In the genomic region with DNA sequence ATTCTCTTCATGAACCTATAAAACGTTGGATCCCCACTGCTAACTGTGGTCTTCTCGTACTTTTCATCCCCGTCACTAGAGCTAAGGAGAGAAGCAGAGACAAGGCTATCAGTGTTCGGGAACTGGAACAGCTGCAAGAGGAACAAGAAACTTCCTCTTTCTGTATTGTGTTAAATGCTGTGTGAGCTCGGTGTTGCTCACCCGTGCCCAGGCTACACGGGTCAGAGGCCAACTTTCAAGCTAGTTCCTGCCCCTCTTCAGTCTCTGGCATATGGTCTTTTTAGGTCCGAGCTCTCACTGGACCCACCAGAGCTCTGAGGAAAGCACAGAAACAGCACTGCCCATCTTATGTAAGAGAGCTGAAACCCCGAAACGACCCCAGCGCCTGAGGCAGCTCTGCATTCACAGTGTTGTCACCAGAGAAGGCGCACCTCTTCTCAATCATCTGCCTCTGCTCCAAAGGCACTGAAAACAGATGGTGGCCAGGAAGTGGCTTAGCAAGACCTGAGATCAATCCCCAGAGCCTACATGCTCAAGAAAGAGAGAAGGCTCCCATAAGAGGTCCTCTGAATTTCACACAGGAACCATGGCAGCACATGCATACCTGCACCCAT, we compare ENCODE assay signal across 19 mouse cellular contexts. TPM values are rescaled to one million over a fixed set of nuclear protein-coding genes. Genes with fewer than 3 reads are reported as not detected.
A peak's percentile ranks its signal among the peaks of the same experiment; 100 is the strongest.
DNase-seq lines count a peak whose midpoint lies in the region; ATAC-seq and TF ChIP-seq lines count a peak whose summit lies in the region.
"Had no signal": no experiment of that assay in that cellular context is flagged by ENCODE, and none has a peak within 500 bp of the region (broad histone marks: within the 10 kb centered on the region; RNA-seq: fewer than 3 reads in every experiment).

No protein-coding gene starts in this region.

- ATAC-seq in frontal cortex, adult (ENCODE audit: low TSS enrichment): no peak; the same call in 1 of the 2 replicates
- ATAC-seq: forebrain, postnatal 0 days; intestine, embryonic 16.5 days; Patski had no signal

- peaks cover 38% of the 10 kb centered on the region for H3K36me3 ChIP-seq in macrophage (ENCODE audit: inconsistent target)
- peaks cover 5% of the 10 kb centered on the region for H3K36me3 ChIP-seq in splenic B cell, adult 2 months (ENCODE audit: control insufficient read depth, insufficient read depth, low read length, poor library complexity, severe bottlenecking)

- WGBS in macrophage (ENCODE audit: missing documents): 18% methylated on average over 12 of the region's 12 CpGs

- DNase-seq in spleen, adult 18-20 months: peak; percentile 39 to 45
- DNase-seq in spleen, adult 12 weeks (ENCODE audit: low spot score): no peak
- peak; percentile 69 for DNase-seq in splenic B cell, adult 2 months (ENCODE audit: low read depth, low spot score)
- DNase-seq in testis, postnatal 14 days (ENCODE audit: low spot score): no peak
- DNase-seq in MN1 (ENCODE audit: low spot score): no peak
- DNase-seq: cerebellum, adult 11-12 months; forebrain, postnatal 0 days; gastrocnemius, postnatal 10 days; midbrain, embryonic 14.5 days had no signal

- no peak for TF ChIP-seq CTCF in bone marrow macrophage, adult 2 months (IDR thresholded peaks at IDR 0.05; ENCODE audit: low read depth, low read length)

- no peaks in the 10 kb centered on the region for H3K27me3 ChIP-seq in splenic B cell, adult 2 months (ENCODE audit: control insufficient read depth, insufficient read depth, low read length, poor library complexity, severe bottlenecking)
- H3K27me3 ChIP-seq: embryonic facial prominence, embryonic 12.5 days; hindbrain, embryonic 13.5 days; kidney, embryonic 15.5 days; Patski had no signal

- peaks cover 27% of the 10 kb centered on the region for H3K4me1 ChIP-seq in bone marrow macrophage, adult 2 months (ENCODE audit: control insufficient read depth, insufficient read depth, low read length)
- H3K4me1 ChIP-seq: embryonic facial prominence, embryonic 12.5 days; hindbrain, embryonic 13.5 days; kidney, embryonic 15.5 days had no signal

- no peak for TF ChIP-seq POLR2A in bone marrow macrophage, adult 2 months (IDR thresholded peaks at IDR 0.05; ENCODE audit: borderline replicate concordance, low read depth, low read length)

- H3K79me2 ChIP-seq in macrophage (ENCODE audit: inconsistent target): peaks cover 31% of the 10 kb centered on the region

- peak overlapping the region; percentile 59 for H3K27ac ChIP-seq in bone marrow macrophage, adult 2 months (ENCODE audit: insufficient read depth, low read depth, low read length)
- H3K27ac ChIP-seq in macrophage: peak overlapping the region; percentile 63
- H3K27ac ChIP-seq: embryonic facial prominence, embryonic 12.5 days; heart, adult 2 months; hindbrain, embryonic 13.5 days; kidney, embryonic 15.5 days; layer of hippocampus, adult 2 months had no signal

- no peak overlapping the region for H3K4me3 ChIP-seq in bone marrow macrophage, adult 2 months (ENCODE audit: insufficient read depth, low read length)
- no peak overlapping the region for H3K4me3 ChIP-seq in macrophage (ENCODE audit: inconsistent target)
- H3K4me3 ChIP-seq: embryonic facial prominence, embryonic 12.5 days; heart, adult 2 months; hindbrain, embryonic 13.5 days; kidney, embryonic 15.5 days; layer of hippocampus, adult 2 months had no signal

RNA-seq across cellular contexts. Expression of a gene that starts 7.0 kb away (rescaled TPM):
- 24.5 and 29.4 TPM in 2 replicates for polyA plus RNA-seq in bone marrow macrophage, adult 2 months (2012; ENCODE audit: insufficient read depth, insufficient read length, missing spikeins)
- total RNA-seq in macrophage (2018; cell fraction: chromatin; rRNA removed): 10 to 100 TPM in 22 of 26 experiments, 1 to 10 TPM in 4; 3.9 to 75.5 (median 26.3) TPM
- total RNA-seq in macrophage (2018; cell fraction: cytosol; rRNA removed): 10 to 100 TPM; 10.4 to 27.9 (median 17.5) TPM
- 10 to 100 TPM in 22 of 26 experiments, 1 to 10 TPM in 4; 4.4 to 51.6 (median 18.0) TPM for total RNA-seq in macrophage (2018; cell fraction: nucleus; rRNA removed)
- polyA plus RNA-seq in macrophage (2018): 15.9 to 29.8 TPM (median 24.8 TPM) in 3 replicates

RNA-seq across cellular contexts. Expression of a gene that starts 20.1 kb away (rescaled TPM):
- 63.1 and 63.8 TPM in 2 replicates for polyA plus RNA-seq in bone marrow macrophage, adult 2 months (2012; ENCODE audit: insufficient read depth, insufficient read length, missing spikeins)
- 100 to 1,000 TPM in 10 of 26 experiments, 10 to 100 TPM in 16; 33.9 to 154 (median 93.8) TPM for total RNA-seq in macrophage (2018; cell fraction: chromatin; rRNA removed)
- 10 to 100 TPM; 35.9 to 54.7 (median 48.2) TPM for total RNA-seq in macrophage (2018; cell fraction: cytosol; rRNA removed)
- 100 to 1,000 TPM in 1 of 26 experiments, 10 to 100 TPM in 25; 26.4 to 107 (median 43.7) TPM for total RNA-seq in macrophage (2018; cell fraction: nucleus; rRNA removed)
- polyA plus RNA-seq in macrophage (2018): 45.4 to 81.1 TPM (median 48.6 TPM) in 3 replicates

RNA-seq across cellular contexts. Expression of a gene that starts 40.7 kb away (rescaled TPM):
- polyA plus RNA-seq in bone marrow macrophage, adult 2 months (2012; ENCODE audit: insufficient read depth, insufficient read length, missing spikeins): 630 and 641 TPM in 2 replicates
- total RNA-seq in macrophage (2018; cell fraction: chromatin; rRNA removed): 100 to 1,000 TPM in 16 of 26 experiments, 10 to 100 TPM in 10; 48.1 to 238 (median 136) TPM
- total RNA-seq in macrophage (2018; cell fraction: cytosol; rRNA removed): 100 to 1,000 TPM; 159 to 348 (median 225) TPM
- total RNA-seq in macrophage (2018; cell fraction: nucleus; rRNA removed): 100 to 1,000 TPM in 12 of 26 experiments, 10 to 100 TPM in 14; 62.6 to 225 (median 96.1) TPM
- 200 to 488 TPM (median 296 TPM) in 3 replicates for polyA plus RNA-seq in macrophage (2018)

RNA-seq across cellular contexts. Expression of a gene that starts 56.4 kb away (rescaled TPM):
- polyA plus RNA-seq in bone marrow macrophage, adult 2 months (2012; ENCODE audit: insufficient read depth, insufficient read length, missing spikeins): 3.6 and 4.4 TPM in 2 replicates
- 10 to 100 TPM in 1 of 26 experiments, 1 to 10 TPM in 20, under 1 TPM in 4, not detected in 1; 0.53 to 12.9 (median 2.0) TPM for total RNA-seq in macrophage (2018; cell fraction: chromatin; rRNA removed)
- total RNA-seq in macrophage (2018; cell fraction: cytosol; rRNA removed): 1 to 10 TPM in 16 of 26 experiments, under 1 TPM in 10; 0.30 to 3.5 (median 1.3) TPM
- 10 to 100 TPM in 1 of 26 experiments, 1 to 10 TPM in 19, under 1 TPM in 5, not detected in 1; 0.58 to 11.9 (median 1.8) TPM for total RNA-seq in macrophage (2018; cell fraction: nucleus; rRNA removed)
- polyA plus RNA-seq in macrophage (2018): 1.1 to 5.6 TPM (median 1.5 TPM) in 3 replicates

Comparison
In these comparisons a context has a peak if more than half of its experiments do, and no peak if none do; other contexts are left out.
1. DNase-seq: peak in spleen, adult 18-20 months (2 of 2) and splenic B cell, adult 2 months (single experiment); none in spleen, adult 12 weeks (single experiment), testis, postnatal 14 days (single experiment) and MN1 (single experiment).